Mouse (Mus musculus) mature B cell (primary cell): Measurements from ENCODE around the gene Ak5.

ENCODE experiments used
- in situ Hi-C: fragments of 300-500 bp; cut with MboI; formaldehyde crosslinking; loops from 2 replicates; pipeline ENCODE4 v1.14.3; 2019

Gene Ak5

GRCm38 (mm10) chr3:152516569-152516968 is 151.6 kb downstream of the Ak5 start:
- in situ Hi-C loops: no loop called here

- in situ Hi-C loops: no loop called here
These were observed 152.2 kb downstream of the Ak5 start for GRCm38 (mm10) chr3:152515959-152516358.

- in situ Hi-C loops: no loop called here
These were observed 155.6 kb downstream of the Ak5 start for GRCm38 (mm10) chr3:152512517-152512916.

GRCm38 (mm10) chr3:152509268-152509667 is 158.9 kb downstream of the Ak5 start:
- in situ Hi-C loops: no loop called here

- in situ Hi-C loops: no loop called here
These were observed 159.7 kb downstream of the Ak5 start for GRCm38 (mm10) chr3:152508419-152508993.

GRCm38 (mm10) chr3:152507900-152508299 is 160.3 kb downstream of the Ak5 start:
- in situ Hi-C loops: no loop called here

GRCm38 (mm10) chr3:152498968-152499696 is 169.0 kb downstream of the Ak5 start:
- in situ Hi-C loops: no loop called here

GRCm38 (mm10) chr3:152497842-152498241 is 170.3 kb downstream of the Ak5 start:
- in situ Hi-C loops: no loop called here

GRCm38 (mm10) chr3:152497084-152497483 is 171.1 kb downstream of the Ak5 start:
- in situ Hi-C loops: no loop called here

GRCm38 (mm10) chr3:152495415-152495898 is 172.7 kb downstream of the Ak5 start:
- in situ Hi-C loops: no loop called here

GRCm38 (mm10) chr3:152494667-152495360 is 173.3 kb downstream of the Ak5 start:
- in situ Hi-C loops: no loop called here

- in situ Hi-C loops: no loop called here
These were observed 174.3 kb downstream of the Ak5 start for GRCm38 (mm10) chr3:152493813-152494212.

- in situ Hi-C loops: no loop called here
These were observed 175.9 kb downstream of the Ak5 start for GRCm38 (mm10) chr3:152492241-152492640.

- in situ Hi-C loops: no loop called here
These were observed 177.7 kb downstream of the Ak5 start for GRCm38 (mm10) chr3:152490423-152490822.

- in situ Hi-C loops: no loop called here
These were observed 179.2 kb downstream of the Ak5 start for GRCm38 (mm10) chr3:152488964-152489363.

- in situ Hi-C loops: no loop called here
These were observed 184.0 kb downstream of the Ak5 start for GRCm38 (mm10) chr3:152484206-152484605.

- in situ Hi-C loops: no loop called here
These were observed 184.4 kb downstream of the Ak5 start for GRCm38 (mm10) chr3:152483800-152484199.

GRCm38 (mm10) chr3:152482182-152482581 is 186.0 kb downstream of the Ak5 start:
- in situ Hi-C loops: no loop called here

- in situ Hi-C loops: no loop called here
These were observed 187.8 kb downstream of the Ak5 start for GRCm38 (mm10) chr3:152480336-152480735.

- in situ Hi-C loops: no loop called here
These were observed 189.3 kb downstream of the Ak5 start for GRCm38 (mm10) chr3:152478599-152479435.

GRCm38 (mm10) chr3:152477796-152478527 is 190.2 kb downstream of the Ak5 start:
- in situ Hi-C loops: no loop called here
